ENCODE assay signal across 10 mouse cellular contexts in genomic region chr3:102611398-102612366, GRCm38 (mm10).
DNase-seq lines count a peak whose midpoint lies in the region; ATAC-seq and TF ChIP-seq lines count a peak whose summit lies in the region.
"Had no signal": no experiment of that assay in that cellular context is flagged by ENCODE, and none has a peak within 500 bp of the region (broad histone marks: within the 10 kb centered on the region; RNA-seq: fewer than 3 reads in every experiment).

No protein-coding gene starts in this region.

- H3K27me3 ChIP-seq in kidney, embryonic 14.5 days (ENCODE audit: control insufficient read depth, insufficient read depth, low read length) = no peaks in the 10 kb centered on the region
- H3K27me3 ChIP-seq in embryonic facial prominence, embryonic 14.5 days (replicated peaks; ENCODE audit: control insufficient read depth, insufficient read depth, low read length) = no peaks in the 10 kb centered on the region
- H3K27me3 ChIP-seq in forebrain, postnatal 0 days (ENCODE audit: insufficient read depth, low read length) = no peaks in the 10 kb centered on the region
- H3K27me3 ChIP-seq in midbrain, postnatal 0 days (ENCODE audit: insufficient read depth, low read length) = no peaks in the 10 kb centered on the region
- H3K27me3 ChIP-seq in thymus, adult 2 months (ENCODE audit: control insufficient read depth, insufficient read depth, low read length) = no peaks in the 10 kb centered on the region
- H3K27me3 ChIP-seq: limb, embryonic 15.5 days had no signal

- 51% methylated on average over 18 of the region's 18 CpGs for WGBS in kidney, embryonic 14.5 days
- 33% methylated on average over 18 of the region's 18 CpGs for WGBS in embryonic facial prominence, embryonic 14.5 days
- WGBS in forebrain, postnatal 0 days = 21% methylated on average over 18 of the region's 18 CpGs
- 16% methylated on average over 18 of the region's 18 CpGs for WGBS in midbrain, postnatal 0 days
- 72% methylated on average over 18 of the region's 18 CpGs for WGBS in thymus, adult 2 months

- no peak for TF ChIP-seq POLR2A in thymus, adult 2 months (IDR thresholded peaks at IDR 0.05; ENCODE audit: control insufficient read depth, extremely low read depth, insufficient read depth, low read length, poor library complexity)

- DNase-seq in kidney, postnatal 4 days = peak; percentile 30 to 31
- peak; percentile 87 for DNase-seq in embryonic facial prominence, embryonic 14.5 days (ENCODE audit: low spot score)
- DNase-seq in forebrain, postnatal 0 days = peak; percentile 53
- peak; percentile 55 for DNase-seq in midbrain, postnatal 0 days (ENCODE audit: low spot score)
- DNase-seq in thymus, adult 2 months = no peak
- no peak for DNase-seq in cerebellum, adult 18-20 months
- DNase-seq: gastrocnemius, postnatal 14 days; kidney, postnatal 36 days had no signal

- H3K4me2 ChIP-seq in kidney, embryonic 14.5 days (replicated peaks; ENCODE audit: low read depth, low read length) = no peak overlapping the region
- H3K4me2 ChIP-seq in embryonic facial prominence, embryonic 14.5 days (ENCODE audit: low read depth, low read length) = no peak overlapping the region; the same call in 1 of the 2 replicates
- no peak overlapping the region for H3K4me2 ChIP-seq in forebrain, postnatal 0 days (ENCODE audit: low read depth)
- H3K4me2 ChIP-seq in midbrain, postnatal 0 days (ENCODE audit: low read depth, low read length, poor library complexity, severe bottlenecking) = no peak overlapping the region
- H3K4me2 ChIP-seq: limb, embryonic 15.5 days had no signal

- no peak overlapping the region for H3K27ac ChIP-seq in kidney, embryonic 14.5 days (ENCODE audit: low read depth, low read length)
- no peak overlapping the region for H3K27ac ChIP-seq in embryonic facial prominence, embryonic 14.5 days (replicated peaks; ENCODE audit: low read depth, low read length)
- no peak overlapping the region for H3K27ac ChIP-seq in forebrain, postnatal 0 days (ENCODE audit: low read depth, low read length)
- no peak overlapping the region for H3K27ac ChIP-seq in midbrain, postnatal 0 days (ENCODE audit: low read depth, low read length)
- H3K27ac ChIP-seq in thymus, adult 2 months (ENCODE audit: control insufficient read depth, insufficient read depth, low read length) = no peak overlapping the region

- no peaks in the 10 kb centered on the region for H3K9me3 ChIP-seq in kidney, embryonic 14.5 days (ENCODE audit: control insufficient read depth, low read length)
- no peaks in the 10 kb centered on the region for H3K9me3 ChIP-seq in embryonic facial prominence, embryonic 14.5 days (ENCODE audit: control insufficient read depth, low read length)
- no peaks in the 10 kb centered on the region for H3K9me3 ChIP-seq in forebrain, postnatal 0 days (ENCODE audit: low read length)
- no peaks in the 10 kb centered on the region for H3K9me3 ChIP-seq in midbrain, postnatal 0 days (ENCODE audit: low read length)
- H3K9me3 ChIP-seq: limb, embryonic 15.5 days had no signal

- no peak overlapping the region for H3K4me3 ChIP-seq in kidney, embryonic 14.5 days (ENCODE audit: low read length)
- H3K4me3 ChIP-seq in embryonic facial prominence, embryonic 14.5 days (ENCODE audit: low read depth, low read length) = no peak overlapping the region
- H3K4me3 ChIP-seq in forebrain, postnatal 0 days (ENCODE audit: low read depth, low read length) = no peak overlapping the region
- no peak overlapping the region for H3K4me3 ChIP-seq in midbrain, postnatal 0 days (ENCODE audit: low read depth, low read length)
- no peak overlapping the region for H3K4me3 ChIP-seq in thymus, adult 2 months (ENCODE audit: control insufficient read depth, insufficient read depth, low read length)
- H3K4me3 ChIP-seq: limb, embryonic 15.5 days had no signal

- no peak for ATAC-seq in kidney, embryonic 14.5 days (ENCODE audit: low FRiP score, low TSS enrichment)
- peak; percentile 81 for ATAC-seq in embryonic facial prominence, embryonic 14.5 days (ENCODE audit: low read depth)
- ATAC-seq in forebrain, postnatal 0 days = peak; percentile 29; the same call in 1 of the 2 replicates
- ATAC-seq in midbrain, postnatal 0 days (ENCODE audit: low FRiP score) = no peak

- TF ChIP-seq CTCF in forebrain, postnatal 0 days (IDR thresholded peaks at IDR 0.05; ENCODE audit: low read depth) = no peak
- no peak for TF ChIP-seq CTCF in midbrain, postnatal 0 days (IDR thresholded peaks at IDR 0.05)
- TF ChIP-seq CTCF in thymus, adult 2 months (IDR thresholded peaks at IDR 0.05; ENCODE audit: borderline replicate concordance, control insufficient read depth, extremely low read depth, insufficient read depth, low read length, poor library complexity) = no peak

- H3K9ac ChIP-seq in kidney, embryonic 14.5 days (ENCODE audit: low read depth, low read length) = no peak overlapping the region
- H3K9ac ChIP-seq in embryonic facial prominence, embryonic 14.5 days (ENCODE audit: low read depth, low read length) = no peak overlapping the region
- no peak overlapping the region for H3K9ac ChIP-seq in forebrain, postnatal 0 days
- H3K9ac ChIP-seq in midbrain, postnatal 0 days (replicated peaks; ENCODE audit: low read length, poor library complexity, severe bottlenecking) = no peak overlapping the region
- H3K9ac ChIP-seq: limb, embryonic 15.5 days had no signal

- H3K4me1 ChIP-seq in kidney, embryonic 14.5 days (ENCODE audit: control insufficient read depth, insufficient read depth, low read length) = no peaks in the 10 kb centered on the region; the same call in 1 of the 2 replicates
- H3K4me1 ChIP-seq in embryonic facial prominence, embryonic 14.5 days (ENCODE audit: control insufficient read depth, insufficient read depth, low read length) = peaks cover 9% of the 10 kb centered on the region
- no peaks in the 10 kb centered on the region for H3K4me1 ChIP-seq in forebrain, postnatal 0 days (ENCODE audit: insufficient read depth)
- no peaks in the 10 kb centered on the region for H3K4me1 ChIP-seq in midbrain, postnatal 0 days (ENCODE audit: insufficient read depth, low read length)
- H3K4me1 ChIP-seq in thymus, adult 2 months (replicated peaks; ENCODE audit: control insufficient read depth, insufficient read depth, low read length) = no peaks in the 10 kb centered on the region

- no peaks in the 10 kb centered on the region for H3K36me3 ChIP-seq in kidney, embryonic 14.5 days (ENCODE audit: control insufficient read depth, insufficient read depth, low read length)
- no peaks in the 10 kb centered on the region for H3K36me3 ChIP-seq in embryonic facial prominence, embryonic 14.5 days (ENCODE audit: control insufficient read depth, insufficient read depth, low read length)
- no peaks in the 10 kb centered on the region for H3K36me3 ChIP-seq in forebrain, postnatal 0 days (ENCODE audit: insufficient read depth)
- no peaks in the 10 kb centered on the region for H3K36me3 ChIP-seq in midbrain, postnatal 0 days (ENCODE audit: insufficient read depth, low read length)
- H3K36me3 ChIP-seq in thymus, adult 2 months (ENCODE audit: control insufficient read depth, insufficient read depth, low read length) = no peaks in the 10 kb centered on the region
- H3K36me3 ChIP-seq: limb, embryonic 15.5 days had no signal

Comparison
In these comparisons a context has a peak if more than half of its experiments do, and no peak if none do; other contexts are left out.
1. DNase-seq: peak in kidney, postnatal 4 days (2 of 2), embryonic facial prominence, embryonic 14.5 days (single experiment), forebrain, postnatal 0 days (single experiment) and midbrain, postnatal 0 days (single experiment); none in thymus, adult 2 months (single experiment) and cerebellum, adult 18-20 months (0 of 2).
2. ATAC-seq: peak in embryonic facial prominence, embryonic 14.5 days (single experiment) and forebrain, postnatal 0 days (single experiment); none in kidney, embryonic 14.5 days (single experiment) and midbrain, postnatal 0 days (single experiment).